Mouse (Mus musculus) CH12.LX (cell line): ENCODE measurements at regions not wholly inside any gene's neighbourhood (a gene's known extent, or its start where the extent isn't known, plus 50 kb on each side); places are given as distances from the start of the nearest gene placed in this dataset.

Source experiments
- DNase-seq: peaks from one replicate; pipeline ENCODE4 v3.0.0-alpha.2; 2013; ENCODE audit errors: extremely low read depth
- H3K27ac ChIP-seq: 2 replicates; pipeline ENCODE4 v1.5.1; 2012; ENCODE audit warnings: low read depth, mild to moderate bottlenecking, control low read depth, moderate library complexity; ENCODE audit not compliant: insufficient read depth
- H3K27me3 ChIP-seq: replicated peaks from 2 replicates; pipeline ENCODE3; 2012; ENCODE audit warnings: inconsistent platforms
- H3K36me3 ChIP-seq, 2 experiments: replicated peaks in 1 of 2; 2 replicates each; pipeline versions ENCODE3 to v1.6.1; 2012; ENCODE audit warnings: inconsistent platforms in 1 of 2, low read length in 1 of 2, mild to moderate bottlenecking in 1 of 2, mixed read lengths in 1 of 2, moderate library complexity in 1 of 2; ENCODE audit not compliant: control insufficient read depth in 1 of 2, insufficient read depth in 1 of 2
- H3K4me1 ChIP-seq, 2 experiments: 2 replicates each; pipeline ENCODE4 v1.6.1; 2012; ENCODE audit warnings: inconsistent platforms in 1 of 2, moderate library complexity in 1 of 2; ENCODE audit not compliant: insufficient read depth in 2 of 2, control insufficient read depth in 1 of 2
- H3K4me2 ChIP-seq: 2 replicates; pipeline ENCODE4 v1.6.1; 2012; ENCODE audit warnings: low read depth, mild to moderate bottlenecking, control low read depth; ENCODE audit not compliant: poor library complexity, insufficient read depth, severe bottlenecking
- H3K4me3 ChIP-seq, 3 experiments: fragments of 150-350 bp in 1 of 3; sonication (generic) in 1 of 3; replicated peaks in 1 of 3; 2 replicates each; pipeline versions ENCODE3 to v1.5.1; 2011 to 2012; ENCODE audit warnings: low read depth in 2 of 3, low read length in 2 of 3, mild to moderate bottlenecking in 2 of 3, moderate library complexity in 2 of 3, control low read depth in 1 of 3, improper control_type of control experiment in 1 of 3, inconsistent platforms in 1 of 3, mixed read lengths in 1 of 3; ENCODE audit not compliant: poor library complexity in 1 of 3
- H3K79me2 ChIP-seq: replicated peaks from 2 replicates; pipeline ENCODE4 v1.6.1; 2012; ENCODE audit warnings: mild to moderate bottlenecking, moderate library complexity; ENCODE audit not compliant: control insufficient read depth, poor library complexity, insufficient read depth, severe bottlenecking; ENCODE audit errors: extremely low read depth
- H3K9ac ChIP-seq: 2 replicates; pipeline ENCODE4 v1.6.1; 2012; ENCODE audit warnings: low read depth, mild to moderate bottlenecking, control low read depth, moderate library complexity; ENCODE audit not compliant: insufficient read depth
- H3K9me3 ChIP-seq: replicated peaks from 2 replicates; pipeline ENCODE3; 2012; ENCODE audit warnings: low read length, inconsistent platforms, mixed read lengths
- BHLHE40 ChIP-seq: IDR thresholded peaks from 2 replicates; pipeline ENCODE4 v1.6.1; 2011; ENCODE audit warnings: mild to moderate bottlenecking, low read depth, low read length, improper control_type of control experiment
- CHD1 ChIP-seq: IDR thresholded peaks from 2 replicates; pipeline ENCODE4 v1.6.1; 2012; ENCODE audit warnings: low read depth, low read length, improper control_type of control experiment, inconsistent platforms
- CTCF ChIP-seq, 2 experiments: IDR thresholded peaks in 1 of 2; conservative IDR thresholded peaks in 1 of 2; 2 replicates each; pipeline ENCODE4 v1.5.1; 2011 to 2012; ENCODE audit warnings: low read depth in 2 of 2, low read length in 2 of 2, improper control_type of control experiment in 1 of 2, inconsistent platforms in 1 of 2, mild to moderate bottlenecking in 1 of 2, moderate library complexity in 1 of 2
- E2F4 ChIP-seq: IDR thresholded peaks from 2 replicates; pipeline ENCODE4 v1.6.1; 2011; ENCODE audit warnings: low read depth, low read length, improper control_type of control experiment; ENCODE audit not compliant: insufficient replicate concordance
- ELF1 ChIP-seq: IDR thresholded peaks from 2 replicates; pipeline ENCODE4 v1.6.1; 2014; ENCODE audit warnings: low read depth, mild to moderate bottlenecking, inconsistent platforms, low read length, improper control_type of control experiment
- EP300 ChIP-seq: IDR thresholded peaks from 2 replicates; pipeline ENCODE4 v1.6.1; 2011; ENCODE audit warnings: low read length, improper control_type of control experiment
- ETS1 ChIP-seq: conservative IDR thresholded peaks from 2 replicates; pipeline ENCODE4 v1.6.1; 2012; ENCODE audit warnings: low read depth, mild to moderate bottlenecking, inconsistent platforms, low read length, improper control_type of control experiment, moderate library complexity
- GABPA ChIP-seq: IDR thresholded peaks from 2 replicates; pipeline ENCODE4 v1.6.1; 2012; ENCODE audit warnings: low read depth, low read length, improper control_type of control experiment, inconsistent platforms; ENCODE audit not compliant: insufficient replicate concordance
- HCFC1 ChIP-seq: IDR thresholded peaks from 2 replicates; pipeline ENCODE4 v1.6.1; 2012; ENCODE audit warnings: low read depth, mild to moderate bottlenecking, inconsistent platforms, low read length, improper control_type of control experiment
- IRF4 ChIP-seq: IDR thresholded peaks from 2 replicates; pipeline ENCODE4 v1.6.1; 2014; ENCODE audit warnings: low read depth, mild to moderate bottlenecking, inconsistent platforms, low read length, improper control_type of control experiment
- JUN ChIP-seq: IDR thresholded peaks from 2 replicates; pipeline ENCODE4 v1.6.1; 2011; ENCODE audit warnings: low read depth, mild to moderate bottlenecking, low read length, improper control_type of control experiment, moderate library complexity; ENCODE audit not compliant: insufficient read depth
- JUND ChIP-seq: conservative IDR thresholded peaks from 2 replicates; pipeline ENCODE4 v1.6.1; 2011; ENCODE audit warnings: low read depth, low read length, improper control_type of control experiment
- KAT2A ChIP-seq: IDR thresholded peaks from 2 replicates; pipeline ENCODE4 v1.6.1; 2012; ENCODE audit warnings: low read length, improper control_type of control experiment, inconsistent platforms; ENCODE audit not compliant: insufficient replicate concordance
- MAFK ChIP-seq: IDR thresholded peaks from 2 replicates; pipeline ENCODE4 v1.6.1; 2011; ENCODE audit warnings: low read length, improper control_type of control experiment; ENCODE audit not compliant: insufficient replicate concordance
- MAX ChIP-seq: IDR thresholded peaks from 2 replicates; pipeline ENCODE4 v1.6.1; 2011; ENCODE audit warnings: low read length, improper control_type of control experiment
- MAZ ChIP-seq: IDR thresholded peaks from 2 replicates; pipeline ENCODE4 v1.6.1; 2012; ENCODE audit warnings: low read depth, mild to moderate bottlenecking, inconsistent platforms, low read length, improper control_type of control experiment, moderate library complexity
- MEF2A ChIP-seq: IDR thresholded peaks from 2 replicates; pipeline ENCODE4 v1.6.1; 2014; ENCODE audit warnings: low read depth, mild to moderate bottlenecking, inconsistent platforms, low read length, improper control_type of control experiment, borderline replicate concordance
- MXI1 ChIP-seq: IDR thresholded peaks from 2 replicates; pipeline ENCODE4 v1.6.1; 2011; ENCODE audit warnings: mild to moderate bottlenecking, low read depth, low read length, improper control_type of control experiment
- MYC ChIP-seq: IDR thresholded peaks from 2 replicates; pipeline ENCODE4 v1.6.1; 2011; ENCODE audit warnings: low read depth, mild to moderate bottlenecking, improper control_type of control experiment, low read length
- NELFE ChIP-seq: IDR thresholded peaks from 2 replicates; pipeline ENCODE4 v1.6.1; 2011; ENCODE audit warnings: low read depth, low read length, improper control_type of control experiment
- NRF1 ChIP-seq: IDR thresholded peaks from 2 replicates; pipeline ENCODE4 v1.6.1; 2014; ENCODE audit warnings: low read depth, mild to moderate bottlenecking, inconsistent platforms, low read length, improper control_type of control experiment, moderate library complexity
- PAX5 ChIP-seq: IDR thresholded peaks from 2 replicates; pipeline ENCODE4 v1.6.1; 2012; ENCODE audit warnings: low read length, inconsistent platforms, mixed read lengths
- POLR2A ChIP-seq: IDR thresholded peaks from 2 replicates; pipeline ENCODE4 v1.6.1; 2011; ENCODE audit warnings: low read depth, mild to moderate bottlenecking, improper control_type of control experiment, low read length
- RAD21 ChIP-seq: IDR thresholded peaks from 2 replicates; pipeline ENCODE4 v1.6.1; 2011; ENCODE audit warnings: low read depth, mild to moderate bottlenecking, low read length, improper control_type of control experiment, moderate library complexity
- RCOR1 ChIP-seq: conservative IDR thresholded peaks from 2 replicates; pipeline ENCODE4 v1.6.1; 2012; ENCODE audit warnings: low read depth, mild to moderate bottlenecking, inconsistent platforms, low read length, improper control_type of control experiment
- SMC3 ChIP-seq: IDR thresholded peaks from 2 replicates; pipeline ENCODE4 v1.6.1; 2011; ENCODE audit warnings: low read depth, low read length, improper control_type of control experiment
- TBP ChIP-seq: conservative IDR thresholded peaks from 2 replicates; pipeline ENCODE4 v1.6.1; 2011; ENCODE audit warnings: low read depth, low read length, improper control_type of control experiment
- TCF12 ChIP-seq: IDR thresholded peaks from 2 replicates; pipeline ENCODE4 v1.6.1; 2014; ENCODE audit warnings: low read depth, mild to moderate bottlenecking, inconsistent platforms, low read length, improper control_type of control experiment
- UBTF ChIP-seq: IDR thresholded peaks from 2 replicates; pipeline ENCODE4 v1.6.1; 2012; ENCODE audit warnings: low read depth, mild to moderate bottlenecking, inconsistent platforms, low read length, improper control_type of control experiment, moderate library complexity
- USF1 ChIP-seq: IDR thresholded peaks from 2 replicates; pipeline ENCODE4 v1.6.1; 2014; ENCODE audit warnings: low read depth, mild to moderate bottlenecking, inconsistent platforms, low read length, improper control_type of control experiment
- USF2 ChIP-seq: conservative IDR thresholded peaks from 2 replicates; pipeline ENCODE4 v1.6.1; 2011; ENCODE audit warnings: low read depth, low read length, improper control_type of control experiment
- ZKSCAN1 ChIP-seq: IDR thresholded peaks from 2 replicates; pipeline ENCODE4 v1.6.1; 2012; ENCODE audit warnings: low read depth, inconsistent platforms, low read length, improper control_type of control experiment, borderline replicate concordance
- ZMIZ1 ChIP-seq: IDR thresholded peaks from 2 replicates; pipeline ENCODE4 v1.6.1; 2012; ENCODE audit warnings: low read depth, mild to moderate bottlenecking, inconsistent platforms, low read length, improper control_type of control experiment
- ZNF384 ChIP-seq: IDR thresholded peaks from 2 replicates; pipeline ENCODE4 v1.6.1; 2012; ENCODE audit warnings: low read depth, low read length, improper control_type of control experiment, inconsistent platforms
- dilution Hi-C: fragments of 300-500 bp; cut with MboI; formaldehyde crosslinking; loops from 2 replicates; pipeline ENCODE4 v1.14.3; 2020; ENCODE audit warnings: low sequenced_read_pairs; ENCODE audit not compliant: extremely low pct_unique_long_range_greater_than_20kb, extremely low pct_ligation_motif_present
- in situ Hi-C: fragments of 300-500 bp; cut with MboI; formaldehyde crosslinking; loops from 3 replicates; pipeline ENCODE4 v1.14.3; 2019; ENCODE audit warnings: low sequenced_read_pairs, low pct_ligation_motif_present, low pct_unique_long_range_greater_than_20kb, mixed read lengths

GRCm38 (mm10) chr1:154117688-154118373, 83.2 kb upstream of the Zfp648 start (continued):
- 0 out of 2 replicates have a peak, but pooled peaks have one; percentile 26 for TF ChIP-seq MAFK
- no peak for TF ChIP-seq GABPA
- no peak for TF ChIP-seq IRF4
- TF ChIP-seq EP300: no peak
- no peak for TF ChIP-seq PAX5
- TF ChIP-seq JUND: no peak
- no peak for TF ChIP-seq RCOR1
- TF ChIP-seq CHD1: no peak

GRCm38 (mm10) chr1:154118374-154119004, 82.5 kb upstream of the Zfp648 start:
- H3K79me2 ChIP-seq: no peaks in the 10 kb centered on the region
- H3K9ac ChIP-seq: no peak overlapping the region
- peak overlapping the region; percentile 56; the same call in 1 of the 2 replicates for H3K27ac ChIP-seq
- dilution Hi-C loops (no loop called here), in situ Hi-C loops (no loop called here)
- H3K4me3 ChIP-seq: peak overlapping the region in 1 of 3 experiments; percentile 9
- no peaks in the 10 kb centered on the region for H3K9me3 ChIP-seq
- H3K4me2 ChIP-seq: peak overlapping the region; percentile 33
- peak; percentile 72 for DNase-seq
- H3K36me3 ChIP-seq: no peaks in the 10 kb centered on the region
- peaks cover 3 to 24% of the 10 kb centered on the region in 2 experiments; a peak in 3 of 4 replicates for H3K4me1 ChIP-seq
- no peaks in the 10 kb centered on the region for H3K27me3 ChIP-seq
- TF ChIP-seq MAZ: 0 out of 2 replicates have a peak, but pooled peaks have one; percentile 14
- TF ChIP-seq GABPA: no peak
- peak; percentile 50; the same call in 1 of the 2 replicates for TF ChIP-seq TCF12
- TF ChIP-seq IRF4: no peak
- peak; percentile 97 for TF ChIP-seq SMC3
- TF ChIP-seq MYC: 0 out of 2 replicates have a peak, but pooled peaks have one; percentile 42
- no peak for TF ChIP-seq POLR2A
- TF ChIP-seq MEF2A: no peak
- TF ChIP-seq EP300: no peak
- no peak for TF ChIP-seq USF1
- TF ChIP-seq TBP: no peak
- TF ChIP-seq RCOR1: no peak
- TF ChIP-seq HCFC1: no peak
- no peak for TF ChIP-seq ZKSCAN1
- peak; percentile 28; the same call in 1 of the 2 replicates for TF ChIP-seq NELFE
- no peak for TF ChIP-seq KAT2A
- TF ChIP-seq JUN: no peak
- TF ChIP-seq ZMIZ1: no peak
- TF ChIP-seq RAD21: peak; percentile 92
- TF ChIP-seq PAX5: no peak
- no peak for TF ChIP-seq MXI1
- TF ChIP-seq NRF1: no peak
- no peak; the same call in none of the 2 replicates for TF ChIP-seq ELF1
- no peak for TF ChIP-seq MAFK
- no peak for TF ChIP-seq JUND
- 0 out of 2 replicates have a peak, but pooled peaks have one; percentile 23 for TF ChIP-seq BHLHE40
- TF ChIP-seq UBTF: no peak
- peak; percentile 73 to 96 for TF ChIP-seq CTCF (conservative IDR thresholded peaks at IDR 0.05 in 1 of 2, IDR thresholded peaks at IDR 0.05 in 1 of 2; ENCODE audit: low read depth in 2 of 2, low read length in 2 of 2)
- TF ChIP-seq E2F4: no peak
- no peak for TF ChIP-seq USF2
- TF ChIP-seq ETS1: no peak
- 0 out of 2 replicates have a peak, but pooled peaks have one; percentile 53 for TF ChIP-seq MAX
- TF ChIP-seq ZNF384: peak; percentile 46
